Mouse (Mus musculus): Measurements from ENCODE around the gene Pcdh7.

Gene Pcdh7

DNA sequence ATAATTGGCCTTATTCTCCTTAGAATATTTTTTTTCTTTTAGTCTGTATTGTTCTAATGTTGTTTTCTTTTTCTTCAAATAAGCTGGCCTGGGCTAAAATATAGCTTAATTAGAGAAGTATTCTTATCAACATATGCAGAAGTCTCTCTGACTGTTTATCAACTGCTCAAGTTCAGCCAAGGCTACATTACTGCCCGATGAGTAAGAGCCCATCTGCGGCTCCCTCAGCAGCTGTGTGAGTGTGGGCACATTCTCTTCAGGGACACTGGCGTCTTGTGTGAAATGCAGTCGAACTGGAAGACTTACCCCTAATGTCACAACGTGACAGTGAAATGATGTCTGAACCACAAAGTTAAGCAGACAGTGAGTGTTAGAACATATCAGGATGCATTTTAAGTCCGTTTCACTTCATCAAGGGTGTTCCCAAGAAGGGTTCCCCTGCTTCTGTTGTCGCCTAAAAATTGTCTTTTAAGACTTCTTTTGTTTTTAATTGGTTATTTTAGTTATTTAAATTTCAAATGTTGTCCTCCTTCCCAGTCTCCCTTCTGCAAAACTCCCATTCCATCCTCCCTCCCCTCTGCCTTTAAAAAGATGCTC lies 181.3 kb downstream of the Pcdh7 start:
- no peak for DNase-seq (ENCODE audit: low read depth, low spot score)

DNA sequence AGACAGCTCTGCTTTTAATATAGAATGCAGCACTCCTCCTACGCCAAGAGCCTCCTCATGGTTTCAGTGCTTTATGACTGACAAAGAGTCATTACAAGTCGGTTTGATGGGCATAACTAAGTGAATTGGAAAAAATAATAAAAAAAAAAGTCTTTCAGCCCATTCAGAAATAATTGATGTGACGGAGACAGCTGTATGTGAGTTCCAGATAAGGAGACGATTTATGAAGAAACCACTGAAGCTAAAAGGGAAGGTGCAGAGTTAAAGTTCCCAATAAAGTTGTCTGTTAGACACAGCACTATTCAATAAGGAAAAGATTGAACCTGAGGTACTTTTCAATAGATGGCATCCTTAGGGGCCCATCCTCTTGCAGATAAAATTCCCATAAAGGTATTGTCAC lies 189.5 kb downstream of the Pcdh7 start:
- DNase-seq (ENCODE audit: low read depth, low spot score), result no peak

DNA sequence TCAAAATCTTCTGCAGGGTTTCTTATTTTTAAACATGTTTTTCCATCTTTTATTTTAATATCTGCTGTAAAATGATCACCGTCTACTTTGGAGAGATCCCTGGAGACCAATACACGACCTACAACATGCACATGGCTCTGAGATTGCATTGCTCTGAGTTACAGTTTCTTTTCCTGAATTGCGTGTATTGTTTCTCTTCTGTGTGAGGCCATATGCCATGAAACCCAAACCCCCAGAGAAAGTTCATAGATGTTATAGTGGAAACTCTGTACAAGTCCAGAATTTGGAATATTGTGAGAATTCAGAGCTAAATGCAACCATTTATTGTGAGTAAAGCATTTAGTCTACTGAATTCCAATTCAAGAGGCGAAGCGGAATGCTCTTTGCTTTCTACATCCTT lies 203.4 kb downstream of the Pcdh7 start:
- DNase-seq (ENCODE audit: low read depth, low spot score), result no peak

DNA sequence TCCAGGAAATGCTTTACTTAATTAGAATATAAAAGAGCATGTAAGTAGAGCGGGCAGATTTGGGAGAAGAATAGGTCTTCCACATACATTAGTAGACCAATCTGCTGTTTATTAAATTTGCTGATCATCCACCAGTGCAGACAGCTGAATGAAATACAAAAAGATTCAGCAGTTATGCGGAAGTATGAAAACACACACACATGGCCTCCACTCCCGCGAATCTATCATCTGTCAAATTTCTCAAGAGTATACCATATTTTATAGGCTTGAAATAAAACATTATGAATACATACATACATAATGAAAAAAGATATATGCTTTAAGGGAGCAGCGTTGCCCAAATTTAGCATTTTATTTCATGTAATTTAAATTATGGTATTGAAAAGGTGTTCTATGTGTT lies 213.6 kb downstream of the Pcdh7 start:
- DNase-seq (ENCODE audit: low read depth, low spot score), result no peak

DNA sequence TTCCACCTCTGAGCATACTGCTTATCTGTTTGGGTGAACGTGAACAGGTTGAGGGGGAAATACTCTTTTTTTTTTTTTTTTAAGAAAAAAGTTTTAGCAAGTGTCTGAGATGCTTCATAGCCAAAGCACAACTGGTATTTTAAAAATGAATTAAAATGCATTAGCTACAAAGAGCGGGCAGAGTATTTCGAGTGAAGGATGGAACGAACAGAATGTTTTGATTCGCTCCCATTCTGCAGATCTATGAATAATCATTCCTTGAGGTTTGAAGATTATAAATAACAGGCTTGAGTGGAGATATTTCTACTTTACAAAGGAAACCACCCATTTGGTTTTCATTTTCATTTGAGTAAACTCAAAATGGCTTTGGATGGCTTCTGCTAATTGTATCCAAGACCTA lies 214.0 kb downstream of the Pcdh7 start:
- no peak for DNase-seq (ENCODE audit: low read depth, low spot score)

DNA sequence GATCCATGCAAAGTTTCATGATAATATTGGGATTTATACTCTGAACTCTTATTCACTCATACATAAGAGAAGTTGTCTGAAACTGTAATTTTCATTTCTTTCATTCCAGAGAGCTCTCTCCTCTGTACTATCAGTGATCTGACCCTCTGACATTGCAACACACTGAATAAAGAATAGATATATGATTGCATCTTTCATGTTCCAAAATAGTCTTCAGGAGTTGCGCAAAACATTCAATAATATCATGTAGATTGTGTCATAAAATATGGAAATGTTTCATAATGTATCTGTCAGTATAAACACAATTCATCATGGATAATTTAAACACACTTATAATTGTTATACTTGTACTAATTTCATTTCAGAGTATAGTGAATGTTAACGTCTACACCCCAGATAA lies 216.9 kb downstream of the Pcdh7 start:
- no peak for DNase-seq (ENCODE audit: low read depth, low spot score)

DNA sequence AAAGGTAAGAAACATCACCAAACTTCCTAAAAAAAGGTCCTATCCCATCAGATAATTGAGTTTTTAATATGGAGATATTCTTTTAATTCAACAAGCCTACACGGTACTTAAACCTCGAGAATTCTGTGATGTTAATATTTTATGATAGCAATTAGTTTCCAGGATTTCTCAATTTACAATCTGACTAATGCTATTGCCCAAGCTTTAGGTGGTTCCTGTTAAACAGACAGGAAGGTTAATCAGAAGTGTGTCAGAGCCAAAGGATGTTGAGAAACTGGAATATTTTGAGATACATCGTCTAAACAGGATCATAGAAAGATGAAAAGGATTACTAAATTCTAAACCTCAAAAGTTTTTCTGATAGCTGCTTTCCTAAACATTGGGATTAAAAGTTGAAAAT lies 222.7 kb downstream of the Pcdh7 start:
- DNase-seq (ENCODE audit: low read depth, low spot score), result no peak

DNA sequence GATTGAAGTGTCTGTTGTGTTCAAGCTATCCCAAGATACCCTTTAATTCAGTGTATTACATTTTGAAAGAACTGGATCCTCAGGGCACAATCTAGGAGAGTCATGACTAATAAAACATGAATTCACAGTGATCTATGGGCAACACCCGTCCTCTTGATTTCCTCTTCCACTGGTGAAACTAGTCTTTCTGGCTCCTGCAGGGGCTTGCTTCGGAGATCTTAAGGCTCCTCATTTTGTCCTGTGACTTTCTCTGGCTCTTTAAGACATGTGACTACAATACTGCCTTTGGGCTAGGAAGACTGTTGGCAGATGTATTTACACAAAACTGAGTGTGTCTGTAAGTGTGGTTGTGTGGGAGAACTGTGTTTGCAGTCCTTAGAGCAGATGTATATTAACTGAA lies 225.4 kb downstream of the Pcdh7 start:
- DNase-seq (ENCODE audit: low read depth, low spot score), result no peak

DNA sequence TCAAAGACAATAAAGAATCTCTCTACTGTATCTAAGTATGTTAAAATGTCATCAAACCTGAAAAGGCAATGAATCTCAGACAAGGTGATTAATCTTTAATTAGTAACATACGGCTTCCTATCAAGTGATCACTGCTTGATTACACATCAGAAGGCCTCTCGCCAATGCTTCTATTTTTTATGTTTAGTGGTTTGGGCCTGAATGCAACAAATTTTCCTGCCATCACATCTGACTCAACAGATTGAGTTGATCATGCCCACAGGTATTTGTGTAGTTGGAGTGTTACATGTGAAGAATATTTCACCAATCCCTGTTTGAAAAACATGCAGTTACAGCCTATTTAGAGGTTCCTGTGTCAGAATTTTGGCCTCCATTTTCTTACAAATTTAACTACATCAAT lies 225.8 kb downstream of the Pcdh7 start:
- no peak for DNase-seq (ENCODE audit: low read depth, low spot score)

DNA sequence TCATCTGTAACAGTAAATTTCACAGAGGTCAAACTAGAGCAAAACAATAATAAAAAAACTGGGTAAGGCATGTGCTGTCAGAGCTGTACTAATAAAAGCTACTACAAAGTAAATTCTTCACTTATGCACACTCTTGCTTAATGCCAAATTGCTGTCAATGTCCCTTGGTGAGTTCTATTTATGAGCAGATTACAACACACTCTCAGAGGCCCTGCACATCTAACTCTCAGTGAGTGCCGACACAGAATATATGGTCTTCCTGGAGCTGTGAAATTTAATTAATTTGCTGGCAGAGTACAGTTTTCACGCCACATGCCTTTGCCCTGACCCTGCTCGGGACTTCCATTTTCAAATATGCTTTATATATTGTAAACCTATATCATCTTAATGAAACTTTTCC lies 227.7 kb downstream of the Pcdh7 start:
- no peak for DNase-seq (ENCODE audit: low read depth, low spot score)

DNA sequence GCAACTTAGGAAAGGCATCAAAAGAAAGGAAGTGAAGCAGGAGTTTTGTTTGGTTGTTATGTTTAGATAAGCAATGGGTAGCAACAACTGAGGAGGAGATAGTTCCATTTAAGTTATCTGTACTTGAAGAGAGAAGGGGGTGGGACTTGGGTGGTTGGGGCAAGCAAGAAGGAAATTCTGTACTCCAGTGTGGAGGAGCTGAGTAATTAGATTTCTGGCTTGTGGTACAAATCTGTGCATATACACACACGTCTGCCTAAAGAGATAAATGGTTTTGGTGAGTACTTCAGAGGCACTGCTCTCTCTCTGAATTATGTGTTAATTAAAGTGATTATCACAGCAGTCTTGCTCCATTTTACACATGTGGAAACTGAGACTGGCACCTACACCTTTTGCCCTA lies 241.6 kb downstream of the Pcdh7 start:
- DNase-seq (ENCODE audit: low read depth, low spot score), result no peak

DNA sequence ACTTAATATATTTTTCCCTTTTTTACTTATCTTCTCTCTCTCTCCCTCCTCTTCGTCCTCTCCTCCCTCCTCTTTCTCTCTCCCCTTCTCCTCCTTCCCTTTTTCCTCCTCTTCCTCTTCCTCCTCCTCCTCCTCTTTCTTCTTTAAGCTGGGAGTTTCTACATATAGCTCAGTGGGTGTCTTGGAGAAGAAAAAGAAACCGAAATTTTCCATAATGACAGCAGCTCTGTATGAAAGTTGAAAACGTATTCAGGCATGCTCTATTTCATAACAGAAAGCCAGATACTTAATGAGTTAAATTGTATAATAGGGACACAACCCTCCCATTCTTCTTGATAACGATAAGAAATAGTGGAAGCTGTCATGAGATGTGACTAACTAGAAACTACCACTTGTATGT lies 246.0 kb downstream of the Pcdh7 start:
- DNase-seq (ENCODE audit: low read depth, low spot score), result no peak

DNA sequence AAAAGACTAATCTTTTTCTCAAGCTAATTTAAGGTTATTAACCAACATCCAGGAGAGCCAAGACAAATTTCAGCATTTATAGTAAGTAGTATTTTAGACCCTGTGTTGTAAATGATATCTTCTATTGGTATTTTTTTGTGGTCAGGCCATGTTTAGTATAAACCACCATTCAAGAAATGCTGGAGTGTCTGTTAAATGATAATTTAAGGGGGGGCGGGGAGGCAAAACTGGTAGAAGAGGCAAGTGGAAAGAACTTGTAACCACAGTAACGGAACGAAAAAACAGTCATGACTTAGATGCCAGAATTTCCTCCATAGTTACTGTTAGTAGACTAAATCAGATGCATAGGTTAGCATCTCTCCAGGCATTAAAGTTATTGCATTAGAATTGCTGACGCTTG lies 246.4 kb downstream of the Pcdh7 start:
- DNase-seq (ENCODE audit: low read depth, low spot score), result no peak

DNA sequence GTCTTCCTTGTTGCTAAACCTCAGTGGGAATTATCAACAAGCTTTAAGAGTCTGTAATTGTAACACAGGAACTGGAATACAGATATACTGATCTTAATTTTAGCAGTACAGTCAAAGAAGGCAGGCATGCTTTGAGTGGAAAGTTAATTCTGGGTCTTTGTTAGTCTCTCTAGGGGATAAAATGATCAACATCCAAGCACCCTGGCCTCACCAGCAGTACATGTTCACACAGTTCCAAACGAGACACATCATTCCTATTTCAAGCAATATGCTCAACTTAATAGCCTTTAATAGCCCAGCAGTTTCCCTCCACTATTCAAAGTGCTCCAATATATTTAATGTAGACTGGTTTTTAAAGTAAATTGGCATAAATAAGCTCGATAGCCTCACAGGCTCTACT lies 275.8 kb downstream of the Pcdh7 start:
- no peak for DNase-seq (ENCODE audit: low read depth, low spot score)

DNA sequence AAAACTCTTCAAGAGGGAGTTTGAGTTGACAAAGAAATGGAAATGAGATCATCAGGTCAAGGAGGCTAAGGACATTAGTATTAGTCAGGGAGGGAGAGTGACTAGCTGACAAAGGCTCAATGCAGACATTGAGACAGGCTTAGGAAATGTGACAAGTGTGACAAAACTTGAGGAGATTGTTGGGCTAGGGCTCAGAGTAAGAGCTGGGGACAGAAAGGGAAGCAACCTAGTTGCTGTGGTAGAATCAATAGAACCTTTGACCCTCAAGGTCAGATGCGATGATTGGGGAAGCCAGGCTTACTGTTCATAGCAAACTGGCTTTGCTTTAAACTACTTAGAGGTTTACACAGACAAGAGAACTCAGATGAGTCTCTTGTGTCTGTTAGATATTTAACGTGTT lies 303.6 kb downstream of the Pcdh7 start:
- no peak for DNase-seq (ENCODE audit: low read depth, low spot score)

DNA sequence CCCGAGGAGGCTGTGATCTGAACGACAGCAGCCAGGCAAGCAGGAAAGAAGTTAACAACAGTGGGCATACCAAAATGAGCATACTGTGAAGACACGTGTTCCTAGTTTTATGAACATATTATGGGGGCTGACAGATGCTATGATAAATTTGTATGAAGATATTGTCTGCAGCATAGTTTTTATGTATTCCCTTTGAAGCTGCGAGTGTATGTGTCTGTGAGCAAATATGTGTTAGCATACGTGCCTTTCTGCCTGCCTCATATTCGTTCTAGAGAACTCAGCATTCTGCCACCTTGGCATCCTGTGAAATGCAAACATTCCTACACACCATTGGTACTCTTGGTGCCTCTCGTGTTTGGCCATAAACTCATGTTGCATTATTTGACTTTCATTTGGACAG lies 307.4 kb downstream of the Pcdh7 start:
- DNase-seq (ENCODE audit: low read depth, low spot score), result no peak

DNA sequence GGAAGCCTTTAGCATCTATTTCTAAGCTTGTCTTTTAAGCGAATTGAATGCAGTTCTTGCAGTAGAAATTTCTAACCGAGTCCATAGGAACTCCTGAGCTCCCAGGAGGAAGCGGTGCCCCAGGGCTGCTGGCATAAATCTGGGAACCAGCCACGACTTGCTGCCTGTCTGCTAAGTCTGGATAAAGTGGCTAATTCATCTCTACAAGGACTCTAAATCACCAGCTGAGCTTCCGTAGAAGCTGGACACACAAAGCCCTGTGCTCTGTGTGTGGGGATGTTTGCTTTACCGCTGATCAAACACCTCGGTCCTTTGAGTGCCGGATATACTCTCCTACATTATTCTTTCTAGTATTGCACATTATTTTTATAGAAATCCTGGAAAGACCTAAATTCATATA lies 308.0 kb downstream of the Pcdh7 start:
- no peak for DNase-seq (ENCODE audit: low read depth, low spot score)

DNA sequence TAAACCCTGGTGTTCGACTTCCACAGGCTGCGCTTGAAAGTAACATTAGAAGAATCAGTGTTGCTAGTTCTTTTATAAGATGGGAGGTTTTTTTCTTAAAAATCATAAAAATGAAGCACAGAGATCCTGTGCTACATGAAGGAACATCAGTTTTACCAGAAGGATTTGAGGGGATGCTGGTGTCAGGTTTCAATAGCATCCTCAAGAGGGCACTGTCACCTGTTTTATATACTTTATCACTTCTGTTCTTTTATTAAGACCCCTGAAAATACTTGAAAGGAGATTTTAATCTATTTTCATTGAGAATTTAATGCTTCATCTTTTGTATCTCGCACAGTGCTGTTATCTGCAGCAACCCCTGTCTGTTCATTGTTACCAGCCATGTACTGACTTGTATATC lies 322.1 kb downstream of the Pcdh7 start:
- no peak for DNase-seq (ENCODE audit: low read depth, low spot score)

DNA sequence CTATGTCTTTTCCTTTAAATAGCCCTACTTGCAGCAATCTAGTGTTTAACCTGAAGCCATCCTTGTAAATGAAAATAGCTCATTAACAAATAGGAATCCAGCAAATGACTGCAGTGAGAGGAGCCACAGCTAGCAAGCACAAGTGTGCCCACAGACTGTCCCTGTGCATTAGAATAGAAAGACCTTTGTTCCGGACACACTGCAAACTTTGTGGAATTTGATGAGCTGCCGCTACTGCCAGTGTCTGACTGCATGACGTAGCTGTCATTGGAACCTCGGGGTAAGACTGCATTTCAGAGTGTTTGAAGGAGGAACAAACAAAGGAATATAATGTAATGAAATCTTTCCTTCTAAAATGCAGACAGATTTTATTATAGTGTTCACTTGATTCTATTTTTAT lies 326.4 kb downstream of the Pcdh7 start:
- no peak for DNase-seq (ENCODE audit: low read depth, low spot score)

DNA sequence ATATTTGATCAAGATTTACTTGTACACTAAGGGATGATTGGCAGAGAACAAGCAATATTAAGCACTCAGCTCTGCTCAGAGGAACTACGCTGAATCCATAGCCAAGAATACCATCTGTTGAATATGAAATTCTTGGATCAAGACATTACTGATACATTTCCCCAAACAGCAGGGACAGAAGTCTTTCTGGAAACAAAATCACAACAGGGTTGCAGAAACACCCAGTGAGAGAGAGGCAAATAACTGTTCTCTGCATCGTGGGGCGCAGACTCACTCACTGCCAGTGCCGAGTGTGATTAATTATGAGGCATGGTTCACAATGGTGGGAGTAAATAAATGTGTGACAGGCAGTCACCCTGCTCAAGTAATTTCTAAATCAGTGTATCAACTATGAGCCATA lies 363.3 kb downstream of the Pcdh7 start:
- no peak for DNase-seq (ENCODE audit: low read depth, low spot score)

DNA sequence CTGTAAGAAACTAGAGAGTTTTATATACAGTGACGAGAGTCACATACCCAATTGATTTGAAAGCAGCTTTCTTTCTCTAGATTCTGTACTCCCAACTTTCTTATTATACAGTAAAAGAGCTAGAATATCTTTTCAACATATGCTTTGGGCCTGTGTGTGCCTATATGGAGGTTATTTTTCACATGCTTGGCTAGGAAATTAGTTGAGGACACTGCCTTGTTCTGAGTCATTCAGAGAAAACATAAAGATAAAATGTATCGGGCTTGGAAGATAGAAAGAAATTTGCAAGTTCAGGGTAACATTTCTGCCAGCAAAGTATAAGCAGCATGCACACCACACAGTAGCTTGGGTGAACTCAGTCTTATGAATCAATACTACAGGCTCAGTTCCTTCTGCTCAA lies 364.5 kb downstream of the Pcdh7 start:
- no peak for DNase-seq (ENCODE audit: low read depth, low spot score)

DNA sequence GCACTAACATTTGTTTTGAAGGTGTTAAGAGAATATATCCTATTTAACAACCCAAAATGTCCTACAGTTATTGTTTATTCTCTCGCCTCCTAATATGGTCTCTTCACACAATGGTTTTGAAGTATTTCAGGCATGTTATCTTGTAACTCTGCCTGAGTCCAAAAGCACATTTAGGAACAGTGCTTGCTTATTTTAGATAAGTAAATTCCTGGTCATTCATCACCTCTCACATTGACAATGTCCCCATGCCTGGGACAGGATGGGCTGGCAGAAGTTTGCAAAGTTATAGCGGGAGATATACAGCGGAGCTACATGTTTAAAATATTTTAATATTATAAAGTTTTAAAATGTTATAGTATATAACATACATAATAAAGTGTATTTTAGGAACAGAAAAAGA lies 365.3 kb downstream of the Pcdh7 start:
- DNase-seq (ENCODE audit: low read depth, low spot score), result no peak

DNA sequence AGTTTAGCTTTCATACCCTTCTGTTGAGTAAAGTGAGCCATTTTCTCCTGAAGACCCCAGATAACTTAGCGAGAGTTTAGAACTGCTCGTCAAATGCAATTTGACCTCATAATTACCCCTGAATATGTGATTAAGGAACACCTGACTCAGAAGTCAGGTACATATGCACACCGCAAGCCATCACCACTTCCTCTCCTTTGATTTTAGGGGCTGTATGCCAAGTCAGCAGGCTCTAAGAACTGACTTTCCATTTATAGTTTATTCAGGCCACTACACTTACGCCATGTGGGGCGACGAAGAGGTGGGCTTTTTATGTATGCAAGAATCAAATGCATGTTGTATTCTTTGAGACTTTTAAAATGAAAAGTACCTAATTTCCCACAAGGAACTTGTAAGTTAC lies 366.2 kb downstream of the Pcdh7 start:
- no peak for DNase-seq (ENCODE audit: low read depth, low spot score)

DNA sequence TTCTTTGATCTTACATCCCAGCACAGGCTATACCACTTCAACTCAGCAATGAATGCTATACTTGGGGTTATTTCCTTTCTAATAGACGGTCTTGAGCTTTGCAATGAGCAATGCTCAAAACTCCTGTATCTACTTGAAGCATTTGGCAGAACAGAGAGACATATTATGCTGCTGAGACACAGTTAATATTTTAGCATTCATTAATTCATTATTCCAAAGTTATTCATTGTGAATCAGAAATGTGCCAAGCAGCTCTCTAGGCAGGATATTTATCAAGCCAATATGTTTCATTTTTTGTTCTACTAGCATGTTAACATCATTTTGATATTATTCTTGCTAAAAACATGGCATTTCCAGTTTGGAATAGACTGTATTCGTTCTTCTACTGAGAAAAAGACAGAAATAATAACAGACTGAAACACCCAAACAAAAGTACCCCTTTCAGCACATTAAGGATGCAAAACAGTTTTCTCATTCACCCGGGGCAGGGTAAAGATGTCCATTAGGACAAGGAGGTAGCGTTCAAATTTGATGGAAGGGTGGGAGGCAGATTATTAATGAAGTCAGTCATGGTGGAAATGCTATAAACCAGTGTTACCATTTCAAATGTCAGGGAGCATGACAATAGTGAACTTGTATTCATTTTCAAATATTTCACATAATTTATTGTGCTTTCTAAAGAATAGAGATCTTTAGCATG lies 391.0 kb downstream of the Pcdh7 start:
- DNase-seq (ENCODE audit: low read depth, low spot score), result no peak
